Mouse (Mus musculus) heart, adult 2 months (tissue): ENCODE data around the gene Mia. TPM values are rescaled to one million over a fixed set of nuclear protein-coding genes. Genes with fewer than 3 reads are reported as not detected.

Source experiments
- DNase-seq, 2 experiments: peaks; one replicate each; pipeline ENCODE4 v3.0.0; 2021
- H3K27ac ChIP-seq: fragments of 200-600 bp; 2 replicates; pipeline ENCODE4 v1.8.1; 2022
- H3K27me3 ChIP-seq: fragments of 200-500 bp; 2 replicates; pipeline ENCODE4 v1.6.1; 2012; ENCODE audit warnings: mild to moderate bottlenecking, low read length, inconsistent platforms, mixed read lengths; ENCODE audit not compliant: control insufficient read depth, insufficient read depth
- H3K36me3 ChIP-seq: fragments of 200-500 bp; 2 replicates; pipeline ENCODE4 v1.6.1; 2012; ENCODE audit warnings: low read length, inconsistent platforms; ENCODE audit not compliant: control insufficient read depth, insufficient read depth
- H3K4me1 ChIP-seq: fragments of 200-500 bp; 2 replicates; pipeline ENCODE4 v1.6.1; 2011; ENCODE audit warnings: low read length; ENCODE audit not compliant: control insufficient read depth, insufficient read depth
- H3K4me3 ChIP-seq: fragments of 200-600 bp; 2 replicates; pipeline ENCODE4 v1.8.1; 2022
- H3K79me2 ChIP-seq: fragments of 200-500 bp; replicated peaks from 2 replicates; pipeline ENCODE4 v1.6.1; 2012; ENCODE audit warnings: mild to moderate bottlenecking, inconsistent platforms, low read length, moderate library complexity, mixed read lengths; ENCODE audit not compliant: control insufficient read depth, insufficient read depth
- H3K9ac ChIP-seq: fragments of 200-500 bp; 2 replicates; pipeline ENCODE4 v1.6.1; 2012; ENCODE audit warnings: low read depth, mild to moderate bottlenecking, control low read depth, inconsistent platforms, low read length, mixed read lengths
- CTCF ChIP-seq: fragments of 200-600 bp; IDR thresholded peaks from 2 replicates; pipeline ENCODE4 v1.8.1; 2022; ENCODE audit warnings: antibody characterized with exemption, mild to moderate bottlenecking, moderate library complexity
- EP300 ChIP-seq: fragments of 200-500 bp; IDR thresholded peaks from 2 replicates; pipeline ENCODE4 v1.6.1; 2011; ENCODE audit warnings: low read depth, low read length, control low read depth; ENCODE audit not compliant: insufficient read depth
- POLR2A ChIP-seq: fragments of 200-500 bp; IDR thresholded peaks from 2 replicates; pipeline ENCODE4 v1.6.1; 2011; ENCODE audit warnings: mild to moderate bottlenecking, low read depth, low read length, control low read depth; ENCODE audit not compliant: insufficient read depth
- WGBS: fragments of 180-500 bp; shearing (Covaris S2); methylation state at CpG from one replicate; pipeline ENCODE4 v1.1.7; 2018; 5-methylcytosine and 5-hydroxymethylcytosine counted together
- intact Hi-C: fragments of 180-260 bp; cut with DNase I; formaldehyde crosslinking; loops from one replicate; pipeline ENCODE4 v1.15.1; 2025
- polyA plus RNA-seq: library from polyadenylated mRNA; depleted of rRNA; stranded (reverse); fragments of >200 nt; gene quantifications from 2 replicates; pipeline ENCODE4 v1.2.3, GENCODE M21; 2012
- total RNA-seq, 2 experiments: library from RNA; stranded (reverse); gene quantifications; 2 replicates each; pipeline ENCODE4 v1.2.3; 2021

Mia gene
- total and polyA plus RNA-seq, 3 experiments, result 0.39 to 0.78 TPM; not detected in 1

- Histone ChIP-seq H3K4me3 (no peak overlapping the region), H3K27ac (no peak overlapping the region), H3K36me3 (no peaks in the 10 kb centered on the region), H3K79me2 (no peaks in the 10 kb centered on the region), H3K9ac (no peak overlapping the region), H3K27me3 (no peaks in the 10 kb centered on the region), H3K4me1 (peaks cover 4% of the 10 kb centered on the region; the same call in 1 of the 2 replicates)
- WGBS, result 54% methylated on average over 1 of the region's 1 CpGs
- DNase-seq, result no peak
- TF ChIP-seq POLR2A, result no peak
- intact Hi-C loops, result no loop called here
Measured at GRCm38 (mm10) chr7:27182498-27182897, 1.5 kb upstream of the Mia start.

GRCm38 (mm10) chr7:27180036-27180435 lies 921 bp downstream of the Mia start:
- DNase-seq, result peak; percentile 72 to 74
- TF ChIP-seq EP300 (no peak), POLR2A (no peak), CTCF (no peak)
- no peak overlapping the region for H3K4me3 ChIP-seq
- no peaks in the 10 kb centered on the region for H3K79me2 ChIP-seq
- H3K27ac ChIP-seq, result peak overlapping the region; percentile 74; the same call in 1 of the 2 replicates
- peaks cover 4% of the 10 kb centered on the region; the same call in 1 of the 2 replicates for H3K4me1 ChIP-seq
- no peaks in the 10 kb centered on the region for H3K36me3 ChIP-seq
- intact Hi-C loops, result loop anchor here (2.0 kb wide), 1 partner anchor 15 kb away; the partner anchor contains the start of gene BC024978
- H3K27me3 ChIP-seq, result no peaks in the 10 kb centered on the region
- 26% methylated on average over 5 of the region's 5 CpGs for WGBS
- no peak overlapping the region for H3K9ac ChIP-seq

- intact Hi-C loops, result loop anchor here (2.0 kb wide), 1 partner anchor 19 kb away; no protein-coding TSS in a partner anchor
- TF ChIP-seq POLR2A, result no peak
- TF ChIP-seq EP300, result no peak
- TF ChIP-seq CTCF, result no peak
- Histone ChIP-seq H3K9ac (no peak overlapping the region; the same call in 1 of the 2 replicates), H3K36me3 (no peaks in the 10 kb centered on the region), H3K27me3 (no peaks in the 10 kb centered on the region), H3K4me1 (peaks cover 4% of the 10 kb centered on the region; the same call in 1 of the 2 replicates), H3K79me2 (no peaks in the 10 kb centered on the region), H3K4me3 (peak overlapping the region; percentile 94), H3K27ac (peak overlapping the region; percentile 74)
- 42% methylated on average over 16 of the region's 16 CpGs for WGBS
- no peak for DNase-seq
Measured at GRCm38 (mm10) chr7:27179217-27179918, 1.6 kb downstream of the Mia start.

- H3K36me3 ChIP-seq, result no peaks in the 10 kb centered on the region
- peak within 1 kb of the TSS; percentile 78 for H3K9ac ChIP-seq
- peaks cover 4% of the 10 kb centered on the region; the same call in 1 of the 2 replicates for H3K4me1 ChIP-seq
- no peaks in the 10 kb centered on the region for H3K27me3 ChIP-seq
- under 1% methylated on average over 53 of the region's 53 CpGs for WGBS
- peak; percentile 98 to 100 for DNase-seq
- intact Hi-C loops, result loop anchor here (2.0 kb wide), 1 partner anchor 18 kb away; no protein-coding TSS in a partner anchor
- H3K27ac ChIP-seq, result peak within 1 kb of the TSS; percentile 98
- TF ChIP-seq POLR2A (peak; percentile 66), CTCF (peak; percentile 78), EP300 (peak; percentile 51; the same call in 1 of the 2 replicates)
- H3K79me2 ChIP-seq, result no peaks in the 10 kb centered on the region
- peak within 1 kb of the TSS; percentile 94 for H3K4me3 ChIP-seq
Measured at GRCm38 (mm10) chr7:27178324-27179216, 2.4 kb downstream of the Mia start, which contains the start of gene Rab4b. Gene Rab4b, minus strand, starts transcription at chr7:27178896.

- intact Hi-C loops, result loop anchor here (2.0 kb wide), 1 partner anchor 17 kb away; no protein-coding TSS in a partner anchor
- H3K9ac ChIP-seq, result peak overlapping the region; percentile 58
Measured at GRCm38 (mm10) chr7:27177942-27178323, 3.0 kb downstream of the Mia start.

More at GRCm38 (mm10) chr7:27177942-27178323, 3.0 kb downstream of the Mia start:
- no peaks in the 10 kb centered on the region for H3K36me3 ChIP-seq
- peaks cover 4% of the 10 kb centered on the region; the same call in 1 of the 2 replicates for H3K4me1 ChIP-seq
- no peak for DNase-seq
- H3K4me3 ChIP-seq, result peak overlapping the region; percentile 94
- H3K27me3 ChIP-seq, result no peaks in the 10 kb centered on the region
- WGBS, result 18% methylated on average over 4 of the region's 4 CpGs
- peak overlapping the region; percentile 98 for H3K27ac ChIP-seq
- TF ChIP-seq CTCF (no peak), EP300 (no peak), POLR2A (no peak)
- H3K79me2 ChIP-seq, result no peaks in the 10 kb centered on the region
